Mouse (Mus musculus): Measurements from ENCODE around the gene Timm17b.

DNA sequence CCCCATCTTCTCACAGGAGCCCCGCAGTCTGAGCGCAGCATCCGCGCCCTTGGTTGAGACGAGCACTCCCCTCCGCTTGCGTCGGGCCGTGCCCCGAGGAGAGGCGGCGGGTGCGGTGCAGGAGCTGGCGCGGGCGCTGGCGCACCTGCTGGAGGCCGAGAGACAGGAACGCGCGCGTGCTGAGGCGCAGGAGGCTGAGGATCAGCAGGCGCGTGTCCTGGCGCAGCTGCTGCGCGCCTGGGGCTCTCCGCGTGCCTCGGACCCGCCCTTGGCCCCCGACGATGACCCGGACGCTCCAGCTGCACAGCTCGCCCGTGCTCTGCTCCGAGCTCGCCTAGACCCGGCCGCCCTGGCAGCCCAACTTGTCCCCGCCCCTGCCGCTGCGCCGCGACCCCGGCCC lies 22.9 kb downstream of the Timm17b start:
- TF ChIP-seq CTCF (IDR thresholded peaks at IDR 0.05) (no peak), POLR2A (IDR thresholded peaks at IDR 0.05; ENCODE audit: insufficient read depth, low read depth, low read length) (no peak), EP300 (IDR thresholded peaks at IDR 0.05; ENCODE audit: insufficient read depth, low read depth, low read length) (no peak)
